Mouse (Mus musculus) adrenal gland, postnatal 10 days (tissue): ENCODE data around the gene Bbs9. TPM values are rescaled to one million over a fixed set of nuclear protein-coding genes. Genes with fewer than 3 reads are reported as not detected.

Experiments used
- DNase-seq: peaks from one replicate; pipeline ENCODE4 v3.0.0; 2021; ENCODE audit warnings: mixed read lengths
- total RNA-seq, 2 experiments: library from RNA; stranded (reverse); gene quantifications; 2 replicates each; pipeline ENCODE4 v1.2.3; 2021

Bbs9 gene
- total RNA-seq, 2 experiments from 2014 or later: 12.0 to 16.4 TPM

DNA sequence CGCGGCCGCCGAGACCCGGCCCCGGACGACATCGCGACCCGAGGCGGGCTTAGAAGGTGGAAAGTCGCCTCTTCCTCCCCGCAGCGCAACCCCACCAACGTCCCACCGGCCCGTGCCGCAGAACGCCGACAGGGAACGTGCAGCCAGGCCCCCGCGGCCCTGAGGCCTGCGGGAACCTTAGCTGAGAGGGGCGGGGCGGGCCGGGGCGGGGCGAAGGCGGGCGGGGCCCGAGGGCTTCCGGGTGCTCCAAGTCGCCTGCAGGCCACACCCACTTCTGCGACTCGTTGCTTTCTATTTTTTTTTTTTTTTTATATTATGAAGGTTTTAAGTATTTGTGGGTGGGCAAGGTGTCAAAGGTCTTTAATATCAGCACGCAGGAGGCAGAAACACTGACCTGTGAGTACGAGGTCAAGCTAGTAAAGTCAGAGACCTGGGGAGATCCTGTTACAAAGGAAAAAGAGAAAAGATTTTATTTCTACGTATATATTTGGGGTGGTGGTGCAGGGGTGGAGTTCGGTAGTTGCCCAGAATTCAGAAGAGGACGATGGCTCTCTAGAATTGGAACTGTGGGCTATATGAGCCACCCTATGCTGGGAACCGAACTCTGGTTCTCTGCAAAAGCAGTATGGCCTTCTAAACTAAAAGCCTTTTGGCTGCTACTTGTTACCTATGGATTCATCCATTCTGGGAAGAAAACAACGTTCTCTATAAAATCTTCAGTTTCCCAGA is 7.2 kb upstream of the Bbs9 start:
- peak; percentile 82 for DNase-seq

DNA sequence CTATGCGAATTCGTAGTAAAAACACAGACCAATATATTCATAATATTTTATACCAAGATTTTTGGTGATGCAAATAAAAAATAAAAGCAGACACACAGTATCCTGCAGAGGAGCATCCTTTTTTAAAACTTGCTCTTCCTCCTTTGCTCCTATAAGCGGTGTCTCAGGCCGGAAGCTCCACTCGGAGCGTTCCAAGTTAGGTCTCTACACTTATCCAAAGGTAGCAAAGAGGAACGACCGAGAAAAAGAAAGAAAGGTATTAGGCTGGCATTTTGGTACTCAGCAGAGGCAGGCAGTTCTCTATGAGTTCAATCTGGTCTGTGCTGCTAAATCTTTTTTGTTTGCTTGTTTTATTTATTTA is 6.6 kb upstream of the Bbs9 start:
- DNase-seq: no peak

DNA sequence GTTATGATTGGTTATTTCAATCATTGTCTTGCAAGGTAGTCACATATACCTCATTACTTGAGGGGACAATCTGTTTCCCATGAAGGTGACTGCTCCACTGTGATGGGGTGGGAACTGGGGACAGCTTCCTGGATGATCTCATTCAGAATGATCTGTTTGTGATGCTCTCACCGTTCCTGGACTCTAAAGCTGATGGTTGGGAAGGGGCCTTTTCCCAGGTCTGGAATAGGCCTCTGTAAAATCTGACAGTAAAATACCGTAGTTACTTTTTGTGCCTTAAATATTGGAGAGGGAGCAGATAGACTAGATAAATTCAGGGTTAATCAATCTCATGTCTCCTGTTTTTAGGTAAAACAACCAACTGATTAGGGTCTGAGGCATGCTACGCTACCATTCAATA is 5.9 kb upstream of the Bbs9 start, which contains the start of gene Rp9:
TSS of gene Rp9 (minus strand) at position 101 of the 400 bp plus-strand sequence.
- no peak for DNase-seq

DNA sequence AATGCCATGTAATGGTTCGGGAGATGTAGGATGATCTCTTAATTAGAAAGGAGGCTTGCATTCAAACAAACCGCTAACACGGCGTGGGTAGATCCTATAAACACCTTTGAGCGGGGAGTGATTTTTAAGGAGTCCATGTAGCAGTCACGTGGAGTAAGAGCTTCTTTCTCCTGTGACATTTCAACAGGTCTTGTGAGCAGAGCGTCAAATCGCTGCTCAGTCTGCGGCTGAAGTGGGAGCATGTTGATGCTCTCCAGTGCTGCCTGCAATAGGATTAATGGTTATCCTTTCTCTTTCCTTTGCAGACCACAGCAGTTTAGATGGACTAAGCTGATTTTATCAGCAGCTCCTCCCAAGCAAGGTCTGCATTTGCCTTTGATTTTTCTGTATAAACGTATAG is 750 bp downstream of the Bbs9 start:
- peak; percentile 3 for DNase-seq

DNA sequence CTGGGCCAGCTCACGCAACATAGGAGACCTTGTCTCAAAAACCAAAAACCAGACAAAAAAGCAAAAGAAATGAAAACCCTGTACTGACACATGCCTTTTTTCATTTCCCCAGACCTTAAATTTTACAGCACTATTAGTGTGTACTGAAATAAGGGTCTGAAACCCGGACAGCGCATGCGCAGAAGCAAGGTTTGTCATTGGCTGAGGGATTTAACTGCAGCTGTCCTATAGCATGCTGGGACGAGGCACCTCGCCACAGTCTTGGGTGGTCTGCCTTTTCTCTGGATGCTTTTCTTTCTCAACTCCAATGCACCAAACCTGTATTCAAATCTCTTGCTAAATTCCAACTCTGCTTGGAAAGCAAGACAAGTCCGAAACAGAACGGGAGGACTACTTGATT is 3.4 kb downstream of the Bbs9 start:
- DNase-seq: no peak

DNA sequence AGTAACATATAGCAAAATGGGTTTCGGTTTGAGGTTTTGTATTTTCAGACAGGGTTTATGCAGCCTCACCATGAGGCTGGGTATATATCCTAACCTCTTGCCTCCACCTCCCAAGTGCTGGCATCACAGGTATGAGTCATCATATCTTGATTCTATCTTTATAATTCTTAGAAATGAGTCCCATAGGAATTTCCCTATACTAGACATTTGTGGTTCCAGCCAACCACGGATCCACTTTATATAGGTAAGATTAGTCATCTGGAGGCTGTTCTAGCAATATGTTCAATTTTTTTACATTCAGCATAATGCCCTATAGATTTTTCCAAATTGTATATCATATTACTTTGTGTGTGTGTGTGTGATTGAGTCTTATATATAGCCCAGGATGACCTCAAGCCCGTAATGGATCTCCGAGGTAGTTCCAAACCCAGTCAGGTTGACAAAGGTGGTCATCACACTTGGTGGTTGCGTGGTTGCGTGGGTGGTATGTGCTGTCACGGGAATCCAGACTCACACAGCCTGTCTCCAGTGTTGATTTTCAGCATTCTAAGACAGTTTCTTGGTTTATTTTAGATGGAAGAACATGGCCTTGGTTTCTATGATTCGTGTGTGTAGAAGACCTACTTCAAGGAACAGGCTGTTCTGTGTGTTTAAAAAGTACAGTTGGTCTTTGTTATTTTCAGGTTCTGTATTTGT is 8.5 kb downstream of the Bbs9 start:
- DNase-seq: no peak

DNA sequence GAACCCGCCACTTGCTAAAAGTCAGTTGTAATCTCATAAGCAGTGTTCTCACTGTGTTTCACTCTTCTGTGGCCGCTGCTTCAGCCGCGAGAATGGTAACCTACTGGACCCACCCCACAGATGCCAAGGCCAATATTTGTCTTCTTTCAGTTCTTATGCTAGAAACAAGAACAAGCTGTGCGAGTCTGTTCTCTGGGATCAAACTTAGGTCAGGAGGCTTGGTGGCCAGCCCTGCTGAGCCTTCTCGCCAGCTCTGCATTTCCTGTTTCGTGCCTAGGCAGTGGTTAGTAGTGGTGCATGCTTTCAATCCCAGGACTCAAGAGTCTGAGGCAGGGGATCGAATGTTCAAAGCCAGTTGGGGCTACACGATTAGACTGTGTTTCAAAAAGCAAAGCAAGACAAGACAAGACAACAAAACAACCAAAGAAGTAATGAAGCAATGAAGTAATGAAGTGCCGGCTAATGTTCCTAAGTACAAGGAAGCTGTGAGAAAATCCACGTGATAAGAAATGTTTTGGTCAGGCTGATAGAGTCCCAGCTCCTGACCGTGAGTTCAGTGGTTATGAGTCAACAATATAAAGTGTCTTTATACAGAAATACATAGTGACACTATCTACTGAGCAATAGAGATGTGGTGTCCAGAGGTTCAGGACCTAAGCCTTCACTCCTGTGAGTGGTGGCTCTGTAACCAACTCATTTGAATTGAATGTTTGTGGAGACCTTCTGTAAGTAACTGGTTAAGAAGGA is 9.2 kb downstream of the Bbs9 start:
- DNase-seq: no peak

DNA sequence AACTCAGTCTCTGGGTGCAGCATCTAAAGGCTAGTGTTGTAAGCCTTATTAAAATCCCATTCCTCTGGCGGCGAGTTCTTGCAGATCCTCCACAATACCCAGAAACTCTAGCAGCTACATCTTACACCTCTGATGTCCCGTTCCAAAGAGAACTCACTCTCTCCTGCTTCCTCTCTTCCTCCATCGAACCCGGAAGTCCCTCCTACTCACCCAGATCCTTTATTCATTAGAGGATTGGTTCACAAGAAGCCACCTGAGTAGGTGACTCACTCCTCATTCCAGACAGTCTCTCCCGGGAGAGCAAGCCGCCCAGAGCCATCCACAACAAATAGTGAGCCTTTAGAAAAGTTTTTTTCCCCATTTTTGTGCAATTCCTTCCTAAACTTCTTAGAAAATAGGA is 10.7 kb downstream of the Bbs9 start:
- DNase-seq: no peak

DNA sequence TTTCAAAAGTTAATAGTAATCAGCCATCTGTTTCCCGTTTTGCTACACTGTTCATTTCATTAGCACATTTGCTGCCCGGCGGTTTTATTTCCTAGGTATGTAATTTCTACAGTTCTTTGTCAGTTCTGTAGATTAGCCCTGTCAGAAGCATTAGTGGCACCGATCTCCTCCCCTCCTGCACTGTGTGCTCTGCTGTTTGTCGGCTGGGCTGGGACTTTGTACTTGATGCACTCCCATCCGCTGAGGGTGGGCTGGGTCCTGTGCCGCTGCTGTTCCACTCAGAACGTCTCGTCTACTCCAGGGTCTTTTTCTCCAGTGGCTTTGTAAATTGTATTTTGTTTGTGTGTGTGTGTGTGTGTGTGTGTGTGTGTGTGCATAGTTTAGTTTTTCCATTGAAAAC is 13.4 kb downstream of the Bbs9 start:
- DNase-seq: no peak

DNA sequence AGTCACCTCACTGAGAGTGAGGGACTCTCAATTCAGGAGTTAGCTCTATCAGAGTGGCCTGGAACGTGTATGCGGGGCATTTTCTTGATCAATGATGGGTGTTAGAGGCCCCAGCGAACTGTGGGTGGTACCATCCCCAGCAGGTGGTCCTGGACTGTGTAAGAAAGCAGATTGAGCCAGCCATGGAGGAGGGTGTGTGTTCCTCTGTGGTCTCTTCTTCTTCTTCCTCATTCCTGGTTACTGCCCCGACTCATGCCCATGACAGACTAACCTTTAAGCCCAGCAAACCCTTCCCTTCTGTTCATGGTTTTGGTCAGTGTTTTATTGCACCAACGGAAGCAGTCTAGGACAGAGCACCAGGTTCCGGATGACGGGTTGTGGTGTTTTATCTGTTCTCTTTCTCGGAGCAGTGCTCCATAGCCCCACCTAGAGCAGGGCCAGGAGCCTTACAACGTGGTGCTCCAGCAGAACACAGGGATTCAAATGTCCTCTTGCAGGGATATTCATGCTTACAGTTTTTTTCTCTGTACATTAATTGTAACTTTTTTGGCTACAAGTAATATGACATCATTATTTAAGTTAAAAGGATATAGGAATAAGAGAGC is 18.8 kb downstream of the Bbs9 start:
- DNase-seq: no peak

DNA sequence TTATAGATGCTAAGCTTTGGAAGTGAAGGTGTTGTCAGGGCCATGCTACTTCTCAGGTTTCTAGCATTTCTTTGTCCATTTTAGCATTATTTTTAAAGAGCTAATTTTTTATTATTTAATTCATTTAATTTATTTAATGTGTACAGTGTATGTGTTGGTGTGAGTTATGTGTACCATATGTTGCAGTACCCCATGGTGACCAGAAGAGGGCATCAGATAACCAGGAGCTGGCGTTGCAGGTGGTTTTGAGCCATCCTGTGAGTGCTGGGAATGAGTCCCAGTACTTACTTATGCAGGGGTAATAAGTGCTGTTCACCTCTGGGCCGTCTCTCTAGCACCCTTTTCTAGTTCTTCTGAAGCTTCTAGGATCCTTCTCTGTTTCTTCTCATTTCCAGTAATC is 19.6 kb downstream of the Bbs9 start:
- DNase-seq: no peak

DNA sequence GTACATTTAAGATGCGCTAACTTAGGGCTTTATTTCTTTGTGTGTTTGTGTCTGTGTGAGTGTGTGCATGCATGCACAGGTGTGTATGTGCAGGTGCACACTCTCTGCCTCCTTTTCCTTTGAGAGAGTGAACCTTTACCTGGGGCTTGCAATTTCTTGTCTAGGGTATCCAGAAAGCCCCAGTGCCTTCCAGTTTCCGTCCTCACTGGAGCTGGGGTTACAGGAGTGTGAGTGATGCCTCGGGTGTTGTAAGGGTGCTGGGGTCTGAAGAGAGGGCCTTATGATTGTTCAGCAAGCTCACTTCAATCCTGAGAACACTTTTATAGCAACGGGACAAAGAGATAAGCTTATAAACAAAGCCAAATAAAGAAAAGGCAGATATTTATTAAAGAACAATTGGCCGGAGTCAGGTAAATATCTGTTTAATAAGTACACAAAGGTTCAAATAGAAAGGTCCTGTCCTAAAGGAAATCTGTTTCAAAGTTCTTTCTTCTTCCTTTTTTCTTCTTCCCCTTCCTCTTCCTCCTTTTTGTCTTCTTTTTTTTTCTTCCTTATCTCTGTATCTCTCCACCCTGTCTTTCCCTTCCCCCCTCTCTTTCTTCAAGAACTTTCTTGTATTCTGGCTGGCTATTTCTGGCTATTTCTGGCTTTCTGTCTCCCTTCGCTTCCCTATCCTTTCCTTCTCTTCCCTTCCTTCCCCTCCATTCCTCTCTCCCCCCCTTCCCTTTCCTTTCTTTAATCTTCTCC is 21.7 kb downstream of the Bbs9 start:
- no peak for DNase-seq

DNA sequence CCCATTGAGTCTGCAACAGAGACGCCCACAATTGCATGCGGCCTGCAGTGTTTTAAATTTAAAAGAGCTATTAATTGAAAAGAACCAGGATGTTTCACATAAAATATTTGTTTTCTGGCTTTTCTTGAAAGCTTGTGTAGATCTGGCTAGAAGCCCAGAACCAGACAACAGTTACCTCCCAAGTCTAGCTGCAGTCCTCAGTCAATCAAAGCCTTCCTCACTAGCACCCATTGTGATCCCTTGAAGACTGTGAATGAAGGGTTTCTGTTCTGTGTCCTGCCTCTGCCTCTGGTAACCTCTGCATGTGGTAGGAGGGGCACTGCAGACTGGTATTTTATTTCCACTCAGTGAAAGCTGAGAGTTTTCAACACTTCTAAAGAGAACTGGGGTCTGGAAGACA is 27.5 kb downstream of the Bbs9 start:
- no peak for DNase-seq

DNA sequence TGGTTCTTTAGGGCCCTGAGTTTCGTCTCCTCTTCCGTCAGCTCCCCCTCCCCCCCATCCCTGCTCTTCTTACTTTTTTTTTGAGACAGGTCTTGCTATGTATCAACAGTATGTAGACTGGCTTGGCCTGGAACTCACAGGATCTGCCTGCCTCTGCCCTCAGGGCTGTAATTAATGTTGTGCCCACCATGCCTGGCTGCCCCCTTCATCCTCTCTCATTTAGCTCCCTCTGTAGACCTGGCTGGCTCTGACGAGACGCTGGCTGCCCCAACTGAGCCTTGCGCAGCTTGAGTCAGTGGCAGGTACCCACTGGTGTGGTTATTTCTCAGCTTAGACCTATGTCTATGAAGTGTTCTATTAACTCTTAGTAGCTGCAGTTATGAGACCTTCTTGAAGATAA is 28.1 kb downstream of the Bbs9 start:
- no peak for DNase-seq

DNA sequence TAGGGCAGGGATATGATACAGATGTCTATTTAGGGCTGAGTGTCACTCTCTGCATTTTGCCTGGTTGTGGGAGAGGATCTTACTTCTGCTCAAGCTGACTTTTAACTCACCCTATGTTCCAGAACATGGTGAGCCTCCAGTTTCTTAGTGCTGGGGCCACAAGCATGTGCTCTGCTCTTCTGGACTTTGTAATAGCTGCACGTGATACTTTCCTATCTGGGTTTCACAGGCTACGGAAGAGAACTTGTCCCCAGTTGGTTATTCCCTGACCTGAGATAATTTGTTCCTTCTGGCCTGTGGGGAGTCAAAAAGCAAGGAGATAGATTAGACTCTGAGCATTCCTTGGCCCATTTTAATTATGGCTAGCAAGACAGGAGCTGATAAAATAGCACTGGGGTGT is 30.1 kb downstream of the Bbs9 start:
- no peak for DNase-seq

DNA sequence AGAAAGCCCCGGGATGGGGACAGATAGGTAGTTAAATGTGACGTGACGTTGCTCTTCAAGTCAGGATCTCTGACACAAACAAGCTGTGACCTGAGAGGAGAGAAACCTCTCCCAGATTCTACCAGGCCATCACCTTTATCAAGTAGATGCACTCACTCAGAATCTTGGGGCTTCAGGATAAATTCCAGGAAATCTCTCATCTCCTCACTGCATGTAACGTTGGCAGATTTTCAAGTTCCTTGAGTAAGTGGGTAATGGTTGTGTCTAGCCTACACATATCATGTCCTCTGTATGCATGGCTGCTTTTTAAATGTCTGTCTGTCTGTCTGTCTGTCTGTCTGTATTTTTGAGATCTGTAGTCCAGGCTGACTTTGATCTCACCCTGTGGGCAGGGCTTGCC is 39.6 kb downstream of the Bbs9 start:
- DNase-seq: no peak

DNA sequence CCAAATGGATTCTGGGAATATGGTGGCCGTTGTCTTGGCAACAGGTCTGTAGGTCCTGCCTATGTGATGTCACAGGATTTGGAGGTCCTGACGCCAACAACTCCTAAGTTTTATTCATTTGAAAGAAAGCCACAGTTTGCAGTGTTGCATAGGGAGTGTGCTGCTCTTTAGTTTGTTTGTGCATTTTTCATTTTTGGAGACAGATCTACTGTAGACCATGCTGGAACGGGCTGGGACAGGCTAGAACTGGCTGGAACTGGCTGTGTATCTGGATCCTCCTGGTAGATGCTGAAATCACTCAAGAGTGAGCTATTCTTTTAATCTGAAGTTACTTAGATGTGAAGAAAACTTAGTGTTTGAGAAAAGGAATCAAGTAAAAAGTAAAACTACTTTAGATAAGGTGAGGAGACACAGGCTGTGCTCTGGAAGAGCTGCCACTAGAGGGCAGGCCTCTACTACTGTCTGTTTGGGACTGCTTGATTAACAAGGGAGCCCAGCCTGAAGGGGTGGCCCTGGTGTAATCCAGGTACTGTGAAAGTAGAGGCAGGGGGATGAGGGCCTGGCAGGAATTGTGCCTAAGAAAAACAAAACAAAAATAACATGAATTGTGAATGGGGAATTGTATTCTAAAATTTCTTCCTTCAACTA is 43.0 kb downstream of the Bbs9 start:
- DNase-seq: peak; percentile 47

DNA sequence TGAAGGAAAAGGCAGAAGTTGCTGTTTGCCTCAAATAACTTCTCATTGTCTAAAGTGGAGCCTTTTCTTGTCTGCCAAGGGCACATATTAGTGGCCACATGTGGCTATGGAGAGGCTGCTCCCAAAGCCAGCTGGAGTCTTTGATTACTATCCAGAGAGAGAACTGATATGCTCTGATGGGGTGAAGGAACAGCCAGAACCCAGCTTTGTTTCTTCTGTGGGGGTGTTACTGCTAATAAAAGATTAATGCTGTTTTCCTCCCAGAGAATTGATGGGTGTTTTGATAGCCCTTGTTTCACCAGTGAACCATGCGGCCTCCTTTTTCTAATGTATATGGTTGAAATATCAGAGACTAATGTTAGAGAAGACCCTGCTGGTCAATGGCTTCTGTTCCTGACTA is 47.9 kb downstream of the Bbs9 start:
- no peak for DNase-seq

DNA sequence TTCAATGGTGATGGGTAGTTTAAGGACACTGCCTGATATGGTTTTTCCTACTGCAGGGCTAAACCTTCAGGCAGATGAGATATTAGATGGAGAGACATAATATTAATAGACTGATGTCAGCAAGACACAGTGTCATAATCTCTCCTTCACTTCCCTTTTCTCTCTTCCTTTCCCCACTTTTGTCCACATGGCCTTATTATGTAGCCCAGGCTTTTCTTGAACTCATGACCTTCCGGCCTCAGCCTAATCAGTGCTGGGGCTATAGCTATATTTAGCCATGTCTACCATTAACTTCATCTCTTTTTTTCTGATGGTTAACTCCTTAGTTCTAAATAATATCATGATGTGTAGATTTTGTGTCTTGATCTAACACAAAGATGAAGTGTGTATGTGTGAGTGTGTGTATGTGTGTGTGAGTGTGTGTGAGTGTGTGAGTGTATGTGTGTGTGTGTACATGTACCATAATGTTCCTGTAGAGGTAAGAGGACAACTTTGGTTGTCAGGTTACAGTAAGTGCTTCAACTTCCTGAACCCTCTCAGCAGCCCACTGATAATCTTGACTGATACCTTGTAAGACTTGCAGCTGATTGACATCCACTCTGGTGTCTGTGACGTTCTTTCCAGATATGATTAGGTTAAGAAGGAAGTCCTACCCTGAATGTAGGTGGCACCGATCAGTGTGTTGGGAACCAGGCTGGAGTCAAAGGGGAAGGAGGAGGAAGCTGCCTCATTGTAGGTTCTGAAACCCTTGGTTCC is 55.4 kb downstream of the Bbs9 start:
- DNase-seq: no peak

DNA sequence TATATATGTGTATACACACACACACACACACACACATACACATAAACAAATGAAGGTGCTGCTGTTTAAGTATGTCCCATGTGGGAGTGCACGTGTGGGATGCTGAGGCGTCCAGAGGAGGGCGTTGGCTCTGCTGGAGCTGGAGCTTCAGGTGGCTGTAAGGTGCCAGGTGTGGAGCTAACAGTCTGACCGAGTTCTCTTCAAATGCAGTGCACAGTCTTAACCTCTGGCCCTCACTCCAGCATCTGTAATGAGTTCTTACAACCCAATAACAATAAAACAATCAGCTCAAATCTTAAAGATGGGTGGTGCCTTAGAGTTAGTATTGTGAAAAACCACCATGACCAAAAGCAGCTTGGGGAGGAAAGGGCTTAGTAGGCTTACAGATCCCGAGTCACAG is 56.6 kb downstream of the Bbs9 start:
- DNase-seq: no peak
